Mouse (Mus musculus) limb, embryonic 12.5 days (tissue): ENCODE results near the gene Gm13277. TPM values are rescaled to one million over a fixed set of nuclear protein-coding genes. Genes with fewer than 3 reads are reported as not detected.
A peak's percentile ranks its signal among the peaks of the same experiment; 100 is the strongest.
"Not testable (repeated sequence)": the region's sequence is repeated elsewhere in the genome, so short reads cannot be mapped to it uniquely, and the experiment has no call there.

Source experiments
- ATAC-seq: fragments of 200-750 bp; cut with Nextera tagmentation; 2 replicates; pipeline ENCODE4 v1.8.0; 2017; ENCODE audit warnings: low read depth, moderate TSS enrichment; ENCODE audit not compliant: insufficient number of reproducible peaks, insufficient read depth, low FRiP score, low TSS enrichment
- H3K27ac ChIP-seq: fragments of 300-500 bp; sonication (generic); 2 replicates; pipeline ENCODE4 v1.5.1; 2016; ENCODE audit warnings: mild to moderate bottlenecking, moderate library complexity
- H3K27me3 ChIP-seq: fragments of 300-500 bp; sonication (generic); 2 replicates; pipeline ENCODE4 v1.6.1; 2016; ENCODE audit warnings: mild to moderate bottlenecking, moderate library complexity
- H3K36me3 ChIP-seq: fragments of 300-500 bp; sonication (generic); 2 replicates; pipeline ENCODE4 v1.6.1; 2016; ENCODE audit warnings: mild to moderate bottlenecking, moderate library complexity
- H3K4me1 ChIP-seq: fragments of 300-500 bp; sonication (generic); replicated peaks from 2 replicates; pipeline ENCODE4 v1.6.1; 2016
- H3K4me2 ChIP-seq: fragments of 300-500 bp; sonication (generic); 2 replicates; pipeline ENCODE4 v1.6.1; 2016; ENCODE audit warnings: mild to moderate bottlenecking, moderate library complexity
- H3K4me3 ChIP-seq: fragments of 300-500 bp; sonication (generic); replicated peaks from 2 replicates; pipeline ENCODE4 v1.5.1; 2016; ENCODE audit warnings: mild to moderate bottlenecking
- H3K9ac ChIP-seq: fragments of 300-500 bp; sonication (generic); replicated peaks from 2 replicates; pipeline ENCODE4 v1.6.1; 2016; ENCODE audit warnings: mild to moderate bottlenecking, moderate library complexity
- H3K9me3 ChIP-seq: fragments of 300-500 bp; sonication (generic); 2 replicates; pipeline ENCODE4 v1.6.1; 2016; ENCODE audit warnings: mild to moderate bottlenecking, moderate library complexity
- WGBS: fragments of 180-500 bp; shearing (Covaris S2); methylation state at CpG from one replicate; pipeline ENCODE4 v1.1.7; 2016; 5-methylcytosine and 5-hydroxymethylcytosine counted together
- polyA plus RNA-seq: library from polyadenylated mRNA; unstranded; fragments of >200 nt; fragmentation: Nextera tagmentation; extraction: Ambion mirVana; gene quantifications from 2 replicates; pipeline ENCODE4 v1.2.1, GENCODE M21; 2016

Gm13277 gene
- polyA plus RNA-seq, 1 experiment from 2014 or later, result not detected

DNA sequence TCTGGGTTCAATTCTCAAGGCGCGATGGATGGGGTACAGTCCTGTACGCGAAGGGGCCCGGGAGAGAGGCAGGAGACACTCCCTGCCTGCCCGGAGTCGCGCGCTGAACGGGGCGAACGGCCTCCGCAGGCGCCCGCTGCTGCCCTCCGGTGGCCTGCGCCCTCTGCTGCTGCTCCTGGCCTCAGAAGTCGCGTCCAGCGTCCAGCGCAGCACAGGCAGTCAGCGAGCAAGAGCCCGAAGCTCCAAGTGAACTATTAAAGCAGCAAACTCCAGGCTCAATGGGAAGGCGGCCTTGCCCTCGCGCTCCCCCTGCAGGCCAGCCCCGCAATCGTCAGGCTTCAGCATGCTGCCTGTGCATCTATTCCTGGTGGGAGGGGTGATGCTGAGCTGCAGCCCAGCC, 28.0 kb upstream of the Gm13277 start:
- Histone ChIP-seq H3K9ac (0 out of 2 replicates have a peak overlapping the region, but pooled peaks have one; percentile 34), H3K4me2 (peak overlapping the region; percentile 50), H3K27ac (peak overlapping the region; percentile 72; the same call in 1 of the 2 replicates), H3K4me3 (peak overlapping the region; percentile 34)
- not testable (repeated sequence) for H3K4me1 ChIP-seq, H3K27me3 ChIP-seq, H3K9me3 ChIP-seq, H3K36me3 ChIP-seq, ATAC-seq
- WGBS, result under 1% methylated on average over 23 of the region's 28 CpGs

DNA sequence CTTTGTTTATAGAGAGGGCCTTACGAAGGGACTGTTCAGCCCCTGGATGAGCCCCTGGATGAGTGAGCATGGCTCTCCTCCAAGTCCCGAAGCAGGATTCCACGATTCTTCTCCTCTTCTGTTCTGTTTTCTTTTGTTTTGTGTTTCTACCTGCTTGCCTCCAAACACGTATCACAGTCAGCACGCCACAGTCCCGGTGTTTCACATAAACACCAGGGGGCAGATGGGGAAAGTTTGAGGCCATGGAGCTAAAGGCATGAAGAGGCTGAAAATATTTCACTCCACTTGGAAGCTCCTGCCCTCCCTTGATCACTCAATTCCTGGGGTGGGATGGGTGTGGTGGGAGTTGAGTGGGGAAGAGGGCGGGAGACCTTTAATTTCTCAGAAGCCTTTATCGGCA, 26.7 kb upstream of the Gm13277 start:
- H3K9ac ChIP-seq, H3K36me3 ChIP-seq, H3K4me3 ChIP-seq, ATAC-seq, H3K9me3 ChIP-seq, H3K4me1 ChIP-seq, H3K27me3 ChIP-seq, H3K4me2 ChIP-seq, H3K27ac ChIP-seq: not testable (repeated sequence)
- 68% methylated on average over 6 of the region's 8 CpGs for WGBS

DNA sequence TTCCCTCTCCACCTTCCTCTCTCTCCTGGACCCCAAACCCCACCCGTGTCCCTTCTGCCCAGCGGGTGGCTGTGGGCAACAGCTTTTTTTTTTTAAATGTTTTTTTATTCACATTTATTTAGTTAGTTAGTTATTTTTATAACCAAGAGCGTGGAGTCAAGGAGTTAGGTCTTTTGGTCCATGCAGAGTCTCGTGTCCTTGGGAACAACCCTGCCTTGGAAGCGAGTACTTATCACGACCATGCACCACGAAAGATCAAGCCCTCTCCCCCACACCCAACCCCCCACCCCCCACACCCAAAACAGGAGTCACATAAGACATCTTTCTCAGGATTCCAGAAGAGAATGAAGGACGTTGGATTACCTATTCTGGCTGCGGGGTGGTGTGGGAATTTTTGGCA, 26.1 kb upstream of the Gm13277 start:
- H3K4me2 ChIP-seq, result 0 out of 2 replicates have a peak overlapping the region, but pooled peaks have one; percentile 45
- H3K27me3 ChIP-seq, H3K4me1 ChIP-seq, H3K9me3 ChIP-seq, ATAC-seq, H3K9ac ChIP-seq, H3K4me3 ChIP-seq, H3K27ac ChIP-seq, H3K36me3 ChIP-seq: not testable (repeated sequence)
- 55% methylated on average over 9 of the region's 9 CpGs for WGBS

GRCm38 (mm10) chr4:88763384-88764018, 24.9 kb upstream of the Gm13277 start:
- not testable (repeated sequence) for ATAC-seq, H3K4me1 ChIP-seq, H3K9ac ChIP-seq, H3K9me3 ChIP-seq, H3K27me3 ChIP-seq, H3K36me3 ChIP-seq
- Histone ChIP-seq H3K4me2 (peak overlapping the region; percentile 52), H3K27ac (0 out of 2 replicates have a peak overlapping the region, but pooled peaks have one; percentile 74), H3K4me3 (peak overlapping the region; percentile 34)
- 3% methylated on average over 26 of the region's 42 CpGs for WGBS

- not testable (repeated sequence) for H3K27ac ChIP-seq, ATAC-seq, H3K9ac ChIP-seq, H3K4me3 ChIP-seq, H3K27me3 ChIP-seq, H3K4me2 ChIP-seq, H3K36me3 ChIP-seq, H3K4me1 ChIP-seq, H3K9me3 ChIP-seq
- no CpG with 5 or more reads among the region's 32 CpGs for WGBS
Measured at GRCm38 (mm10) chr4:88773534-88773933, 14.9 kb upstream of the Gm13277 start, which contains the start of gene Gm13290. Gene Gm13290 (plus strand): TSS chr4:88773834.

- H3K27me3 ChIP-seq, H3K9ac ChIP-seq, ATAC-seq, H3K4me2 ChIP-seq, H3K27ac ChIP-seq, H3K4me1 ChIP-seq, H3K36me3 ChIP-seq, H3K9me3 ChIP-seq, H3K4me3 ChIP-seq: not testable (repeated sequence)
- WGBS, result no CpG with 5 or more reads among the region's 29 CpGs
Measured at GRCm38 (mm10) chr4:88776622-88777021, 11.8 kb upstream of the Gm13277 start, which contains the start of gene Gm13289. Gene Gm13289 (plus strand): TSS chr4:88776922.

DNA sequence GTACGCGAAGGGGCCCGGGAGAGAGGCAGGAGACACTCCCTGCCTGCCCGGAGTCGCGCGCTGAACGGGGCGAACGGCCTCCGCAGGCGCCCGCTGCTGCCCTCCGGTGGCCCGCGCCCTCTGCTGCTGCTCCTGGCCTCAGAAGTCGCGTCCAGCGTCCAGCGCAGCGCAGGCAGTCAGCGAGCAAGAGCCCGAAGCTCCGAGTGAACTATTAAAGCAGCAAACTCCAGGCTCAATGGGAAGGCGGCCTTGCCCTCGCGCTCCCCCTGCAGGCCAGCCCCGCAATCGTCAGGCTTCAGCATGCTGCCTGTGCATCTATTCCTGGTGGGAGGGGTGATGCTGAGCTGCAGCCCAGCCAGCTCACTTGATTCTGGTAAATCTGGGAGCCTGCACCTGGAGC, 8.9 kb upstream of the Gm13277 start, which contains the start of gene Gm13272:
Gene Gm13272, plus strand, starts transcription at position 301 of the 400 bp plus-strand sequence.
- not testable (repeated sequence) for H3K9me3 ChIP-seq, H3K27me3 ChIP-seq, H3K4me1 ChIP-seq, H3K4me3 ChIP-seq, H3K27ac ChIP-seq, H3K4me2 ChIP-seq, ATAC-seq, H3K36me3 ChIP-seq, H3K9ac ChIP-seq
- WGBS, result no CpG with 5 or more reads among the region's 29 CpGs

DNA sequence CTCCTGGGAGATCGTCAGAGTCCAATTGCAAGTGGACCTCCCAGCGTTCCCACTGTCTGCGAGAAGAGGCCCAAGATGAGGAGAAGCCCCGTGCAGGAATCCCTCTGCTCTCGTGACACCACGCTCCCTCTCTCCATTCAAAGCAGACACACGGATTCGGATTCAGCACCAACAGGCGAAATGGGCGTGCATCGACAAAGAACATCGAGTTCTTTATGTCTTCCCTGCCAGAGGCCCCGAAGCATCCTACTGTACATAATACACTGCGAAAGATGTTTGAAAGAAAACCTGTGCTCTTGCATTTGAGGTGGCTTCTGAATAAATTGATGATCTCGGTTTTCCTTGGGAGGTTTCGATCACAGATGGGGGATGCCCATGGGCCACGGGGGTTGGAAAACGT, 8.1 kb upstream of the Gm13277 start:
- H3K9me3 ChIP-seq, ATAC-seq: not testable (repeated sequence)
- whole genome bisulfite sequencing, result 53% methylated on average over 16 of the region's 18 CpGs

DNA sequence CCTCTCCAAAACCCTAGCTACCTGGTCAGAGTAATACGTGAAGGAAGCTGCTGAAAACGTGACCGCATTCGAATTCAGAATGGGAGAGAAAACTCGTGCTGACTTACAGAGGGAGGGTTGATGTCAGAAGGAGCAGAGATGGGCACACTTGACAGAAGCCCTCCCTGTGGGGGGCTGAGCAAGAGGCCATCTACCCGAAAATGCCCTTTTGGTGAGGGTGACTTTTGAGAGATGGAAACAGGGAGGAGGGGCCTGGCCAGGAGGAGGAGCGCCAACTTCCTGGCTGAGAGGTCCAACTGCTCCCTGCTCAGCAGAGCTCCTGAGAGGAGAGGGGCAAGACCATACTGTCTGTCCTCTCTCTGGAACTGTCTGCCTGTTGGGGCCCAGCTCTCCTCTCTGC, 6.6 kb upstream of the Gm13277 start, which contains the start of gene Ifnz:
Gene Ifnz, plus strand, starts transcription at position 301 of the 400 bp plus-strand sequence.
- not testable (repeated sequence) for ATAC-seq, H3K9me3 ChIP-seq, H3K27me3 ChIP-seq, H3K27ac ChIP-seq, H3K36me3 ChIP-seq, H3K4me1 ChIP-seq, H3K9ac ChIP-seq
- WGBS, result 12% methylated on average over 5 of the region's 7 CpGs
- peak within 1 kb of the TSS; percentile 25; the same call in 1 of the 2 replicates for H3K4me3 ChIP-seq
- H3K4me2 ChIP-seq, result peak within 1 kb of the TSS; percentile 45

More for the DNA sequence above, 8.1 kb upstream of the Gm13277 start:
- not testable (repeated sequence) for H3K4me2 ChIP-seq, H3K9ac ChIP-seq, H3K4me1 ChIP-seq, H3K36me3 ChIP-seq, H3K27ac ChIP-seq, H3K27me3 ChIP-seq, H3K4me3 ChIP-seq

- H3K9ac ChIP-seq, H3K4me1 ChIP-seq, ATAC-seq, H3K27ac ChIP-seq, H3K9me3 ChIP-seq, H3K36me3 ChIP-seq, H3K27me3 ChIP-seq: not testable (repeated sequence)
- Histone ChIP-seq H3K4me2 (peak overlapping the region; percentile 45), H3K4me3 (peak overlapping the region; percentile 25; the same call in 1 of the 2 replicates)
- 2% methylated on average over 19 of the region's 31 CpGs for WGBS
Measured at GRCm38 (mm10) chr4:88782335-88782734, 6.1 kb upstream of the Gm13277 start.

DNA sequence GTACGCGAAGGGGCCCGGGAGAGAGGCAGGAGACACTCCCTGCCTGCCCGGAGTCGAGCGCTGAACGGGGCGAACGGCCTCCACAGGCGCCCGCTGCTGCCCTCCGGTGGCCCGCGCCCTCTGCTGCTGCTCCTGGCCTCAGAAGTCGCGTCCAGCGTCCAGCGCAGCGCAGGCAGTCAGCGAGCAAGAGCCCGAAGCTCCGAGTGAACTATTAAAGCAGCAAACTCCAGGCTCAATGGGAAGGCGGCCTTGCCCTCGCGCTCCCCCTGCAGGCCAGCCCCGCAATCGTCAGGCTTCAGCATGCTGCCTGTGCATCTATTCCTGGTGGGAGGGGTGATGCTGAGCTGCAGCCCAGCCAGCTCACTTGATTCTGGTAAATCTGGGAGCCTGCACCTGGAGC, 3.0 kb upstream of the Gm13277 start, which contains the start of gene Gm13276:
Gene Gm13276, plus strand, starts transcription at position 301 of the 400 bp plus-strand sequence.
- H3K4me3 ChIP-seq, ATAC-seq, H3K4me2 ChIP-seq, H3K27me3 ChIP-seq, H3K27ac ChIP-seq, H3K9me3 ChIP-seq, H3K9ac ChIP-seq, H3K4me1 ChIP-seq, H3K36me3 ChIP-seq: not testable (repeated sequence)
- WGBS, result no CpG with 5 or more reads among the region's 27 CpGs

DNA sequence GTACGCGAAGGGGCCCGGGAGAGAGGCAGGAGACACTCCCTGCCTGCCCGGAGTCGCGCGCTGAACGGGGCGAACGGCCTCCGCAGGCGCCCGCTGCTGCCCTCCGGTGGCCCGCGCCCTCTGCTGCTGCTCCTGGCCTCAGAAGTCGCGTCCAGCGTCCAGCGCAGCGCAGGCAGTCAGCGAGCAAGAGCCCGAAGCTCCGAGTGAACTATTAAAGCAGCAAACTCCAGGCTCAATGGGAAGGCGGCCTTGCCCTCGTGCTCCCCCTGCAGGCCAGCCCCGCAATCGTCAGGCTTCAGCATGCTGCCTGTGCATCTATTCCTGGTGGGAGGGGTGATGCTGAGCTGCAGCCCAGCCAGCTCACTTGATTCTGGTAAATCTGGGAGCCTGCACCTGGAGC, 2.8 kb downstream of the Gm13277 start, which contains the start of gene Gm13278:
Gene Gm13278, plus strand, starts transcription at position 301 of the 400 bp plus-strand sequence.
- H3K9me3 ChIP-seq, ATAC-seq, H3K4me1 ChIP-seq, H3K27ac ChIP-seq, H3K4me2 ChIP-seq, H3K36me3 ChIP-seq, H3K9ac ChIP-seq, H3K27me3 ChIP-seq, H3K4me3 ChIP-seq: not testable (repeated sequence)
- WGBS, result no CpG with 5 or more reads among the region's 28 CpGs
